Mouse (Mus musculus) liver, embryonic 14.5 days (tissue): Measurements from ENCODE around the gene Cilp. TPM values are rescaled to one million over a fixed set of nuclear protein-coding genes. Genes with fewer than 3 reads are reported as not detected.

Source experiments
- ATAC-seq: fragments of 200-750 bp; cut with Nextera tagmentation; 2 replicates; pipeline ENCODE4 v1.8.0; 2017; ENCODE audit warnings: moderate number of reproducible peaks, mild to moderate bottlenecking, moderate library complexity; ENCODE audit not compliant: insufficient read depth
- DNase-seq, 3 experiments: peaks; one replicate each; pipeline ENCODE4 v3.0.0-alpha.2; 2012 to 2013; ENCODE audit warnings: low read depth in 3 of 3, low spot score in 3 of 3
- H3K27ac ChIP-seq: fragments of 300-500 bp; sonication (generic); 2 replicates; pipeline ENCODE4 v1.5.1; 2014; ENCODE audit warnings: moderate library complexity, mild to moderate bottlenecking, control low read depth, inconsistent platforms
- H3K27me3 ChIP-seq: fragments of 300-500 bp; sonication (generic); 2 replicates; pipeline ENCODE4 v1.6.1; 2014; ENCODE audit warnings: mild to moderate bottlenecking, low read length, moderate library complexity; ENCODE audit not compliant: control insufficient read depth, insufficient read depth
- H3K36me3 ChIP-seq: fragments of 300-500 bp; sonication (generic); replicated peaks from 2 replicates; pipeline ENCODE4 v1.6.1; 2014; ENCODE audit warnings: low read depth; ENCODE audit not compliant: control insufficient read depth, insufficient read depth
- H3K4me1 ChIP-seq, 2 experiments: fragments of 200-500 bp in 1 of 2; fragments of 300-500 bp in 1 of 2; sonication (generic) in 1 of 2; replicated peaks; 2 replicates each; pipeline ENCODE4 v1.6.1; 2012 to 2014; ENCODE audit warnings: antibody characterized with exemption in 1 of 2, inconsistent platforms in 1 of 2, low read length in 1 of 2; ENCODE audit not compliant: control insufficient read depth in 2 of 2, insufficient read depth in 2 of 2
- H3K4me2 ChIP-seq: fragments of 300-500 bp; sonication (generic); 2 replicates; pipeline ENCODE4 v1.6.1; 2014; ENCODE audit warnings: low read depth, mild to moderate bottlenecking, control low read depth, moderate library complexity
- H3K4me3 ChIP-seq, 2 experiments: fragments of 200-500 bp in 1 of 2; fragments of 300-500 bp in 1 of 2; sonication (generic) in 1 of 2; 2 replicates each; pipeline ENCODE4 v1.5.1; 2012 to 2014; ENCODE audit warnings: low read depth in 2 of 2, low read length in 2 of 2, mild to moderate bottlenecking in 2 of 2, control low read depth in 1 of 2, inconsistent platforms in 1 of 2, moderate library complexity in 1 of 2; ENCODE audit not compliant: insufficient read depth in 1 of 2
- H3K9ac ChIP-seq: fragments of 300-500 bp; sonication (generic); replicated peaks from 2 replicates; pipeline ENCODE4 v1.6.1; 2014; ENCODE audit warnings: mild to moderate bottlenecking, control low read depth, moderate library complexity
- H3K9me3 ChIP-seq: fragments of 300-500 bp; sonication (generic); 2 replicates; pipeline ENCODE4 v1.6.1; 2016; ENCODE audit warnings: low read length, mixed read lengths; ENCODE audit not compliant: control insufficient read depth
- CTCF ChIP-seq: IDR thresholded peaks from 2 replicates; pipeline ENCODE4 v1.5.1; 2016; ENCODE audit warnings: antibody characterized with exemption, low read depth, control low read depth
- EP300 ChIP-seq: IDR thresholded peaks from 2 replicates; pipeline ENCODE4 v1.6.1; 2016; ENCODE audit warnings: antibody characterized with exemption, low read depth
- WGBS: fragments of 180-500 bp; shearing (Covaris S2); extraction: QIAGEN DNeasy Blood & Tissue Kit; methylation state at CpG from one replicate; pipeline ENCODE4 v1.1.7; 2014; ENCODE audit not compliant: insufficient replicate concordance; 5-methylcytosine and 5-hydroxymethylcytosine counted together
- polyA plus RNA-seq, 2 experiments: library from polyadenylated mRNA; depleted of rRNA in 1 of 2; stranded (reverse) in 1 of 2; unstranded in 1 of 2; fragments of >200 nt; fragmentation: Nextera tagmentation in 1 of 2; extraction: Ambion mirVana in 1 of 2; gene quantifications; 2 replicates each; pipeline versions ENCODE4 v1.2.1 to v1.2.3; 2012 to 2014

The Cilp gene
- polyA plus RNA-seq, 2 experiments: 0.01 TPM; not detected in 1

DNA sequence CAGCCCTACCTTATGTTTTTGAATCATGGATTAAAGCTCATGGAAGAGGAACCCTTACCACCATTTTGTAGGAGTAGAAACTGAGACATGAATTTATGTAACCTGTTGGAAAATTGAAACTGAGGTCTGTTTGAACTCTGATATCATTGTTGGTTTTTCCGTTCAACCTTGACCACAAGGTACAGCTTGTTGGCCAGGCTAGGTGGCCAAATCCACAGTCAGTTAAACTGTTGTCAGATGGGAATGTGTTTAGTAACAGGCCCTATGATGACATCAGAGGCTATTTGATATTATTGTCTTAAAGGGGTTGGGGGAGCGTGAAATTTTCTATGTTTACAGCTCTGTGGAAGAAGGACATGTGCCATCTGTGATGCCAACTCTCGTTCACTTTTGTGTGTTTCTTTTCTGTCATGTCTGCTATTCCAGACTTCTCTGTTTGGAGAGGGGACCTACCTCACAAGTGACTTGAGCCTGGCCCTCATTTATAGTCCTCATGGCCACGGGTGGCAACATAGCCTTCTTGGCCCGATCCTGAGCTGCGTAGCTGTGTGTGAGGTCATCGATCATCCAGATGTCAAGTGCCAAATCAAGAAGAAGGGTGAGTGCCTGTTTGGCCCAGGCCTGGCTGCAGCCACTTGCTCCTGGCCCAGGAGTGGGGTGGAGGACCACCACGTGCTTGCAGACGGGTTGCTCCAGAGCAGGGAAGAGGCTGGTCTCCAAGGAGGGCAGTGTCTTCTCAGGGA is 31.6 kb upstream of the Cilp start:
- no peak for ATAC-seq

DNA sequence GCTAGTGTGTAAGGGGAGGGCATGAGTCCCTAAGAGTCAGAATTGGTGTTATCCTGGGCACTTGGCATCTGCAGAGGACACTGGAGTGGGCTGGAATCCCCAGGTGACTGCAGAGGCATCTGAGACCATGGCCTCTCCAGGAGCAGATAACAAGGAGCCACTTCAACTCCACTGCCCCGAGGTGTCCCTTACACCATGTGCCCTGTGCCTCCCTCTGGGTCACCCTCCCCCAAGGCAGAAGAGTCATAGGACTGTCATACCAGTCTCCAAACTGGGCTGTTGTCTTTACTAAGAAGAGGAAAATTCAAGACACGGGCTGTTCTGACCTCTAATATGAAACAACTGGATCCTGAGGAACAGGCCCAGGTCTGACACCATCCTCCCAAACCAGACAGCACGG is 30.2 kb upstream of the Cilp start:
- ATAC-seq (no peak), DNase-seq (no peak)
- H3K4me1 ChIP-seq: peaks cover 0 to 8% of the 10 kb centered on the region in 2 experiments; a peak in 2 of 4 replicates
- H3K4me2 ChIP-seq: no peak overlapping the region
- H3K27ac ChIP-seq: no peak overlapping the region
- H3K4me3 ChIP-seq: no peak overlapping the region
- TF ChIP-seq CTCF (no peak), EP300 (no peak)
- 73% methylated on average over 3 of the region's 3 CpGs for WGBS
- no peaks in the 10 kb centered on the region for H3K27me3 ChIP-seq
- no peaks in the 10 kb centered on the region for H3K9me3 ChIP-seq
- peaks cover 4% of the 10 kb centered on the region for H3K36me3 ChIP-seq
- no peak overlapping the region for H3K9ac ChIP-seq

More for the DNA sequence above, 31.6 kb upstream of the Cilp start:
- Histone ChIP-seq H3K9ac (no peak overlapping the region), H3K4me2 (no peak overlapping the region), H3K36me3 (peaks cover 4% of the 10 kb centered on the region), H3K9me3 (no peaks in the 10 kb centered on the region), H3K4me3 (no peak overlapping the region), H3K4me1 (peaks cover 0 to 8% of the 10 kb centered on the region in 2 experiments; a peak in 2 of 4 replicates), H3K27ac (no peak overlapping the region), H3K27me3 (no peaks in the 10 kb centered on the region)
- 75% methylated on average over 9 of the region's 9 CpGs for WGBS
- TF ChIP-seq EP300 (no peak), CTCF (no peak)
- DNase-seq: no peak

DNA sequence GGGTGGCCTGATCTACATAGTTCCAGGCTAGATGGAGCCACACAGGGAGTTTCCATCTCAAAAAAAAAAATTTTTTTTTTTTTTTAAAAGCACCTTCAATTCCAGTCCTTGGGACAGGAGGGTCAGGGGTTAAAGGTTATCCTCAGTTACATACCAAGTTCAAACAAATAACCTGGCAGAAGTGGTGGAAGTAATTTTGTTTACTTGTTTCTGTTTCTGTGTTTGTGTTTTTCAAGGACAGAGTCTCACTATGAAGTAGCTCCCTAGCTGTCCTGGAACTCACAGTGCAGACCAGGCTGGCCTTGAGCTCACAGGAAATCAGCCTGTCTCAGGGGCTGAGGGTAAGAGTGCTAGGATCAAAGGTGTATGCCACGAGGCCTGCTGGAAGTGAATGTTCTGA is 29.4 kb upstream of the Cilp start:
- Histone ChIP-seq H3K9ac (no peak overlapping the region), H3K4me3 (no peak overlapping the region), H3K27ac (no peak overlapping the region), H3K9me3 (no peaks in the 10 kb centered on the region), H3K4me1 (peaks cover 0 to 8% of the 10 kb centered on the region in 2 experiments; a peak in 2 of 4 replicates), H3K27me3 (no peaks in the 10 kb centered on the region), H3K4me2 (no peak overlapping the region), H3K36me3 (no peaks in the 10 kb centered on the region; the same call in none of the 2 replicates)
- DNase-seq (no peak), ATAC-seq (no peak)
- WGBS: 23% methylated on average over 1 of the region's 1 CpGs
- TF ChIP-seq CTCF (no peak), EP300 (no peak)

DNA sequence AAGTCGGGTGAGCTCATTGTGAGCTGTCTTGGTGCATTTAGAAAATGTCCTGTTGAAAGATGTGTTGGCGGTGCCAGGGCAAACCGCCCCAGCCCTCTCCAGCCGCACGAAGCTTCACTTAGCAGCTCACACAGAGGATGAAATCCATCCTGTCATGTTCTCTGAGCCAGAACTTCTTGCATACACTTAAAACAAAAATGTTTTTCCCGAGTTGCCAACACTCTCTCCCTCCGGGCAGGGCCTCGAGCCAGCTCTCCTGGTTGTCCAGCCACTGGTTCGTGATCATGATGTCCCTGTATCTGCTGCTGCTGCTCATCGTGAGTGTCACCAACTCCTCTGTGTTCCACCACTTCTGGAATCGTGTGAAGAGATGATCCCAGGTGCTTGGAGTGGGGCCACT is 27.4 kb upstream of the Cilp start:
- Histone ChIP-seq H3K9ac (no peak overlapping the region), H3K4me1 (peaks cover 0 to 7% of the 10 kb centered on the region in 2 experiments; a peak in 2 of 4 replicates), H3K36me3 (no peaks in the 10 kb centered on the region; the same call in none of the 2 replicates), H3K4me2 (no peak overlapping the region), H3K27me3 (no peaks in the 10 kb centered on the region), H3K4me3 (no peak overlapping the region), H3K27ac (no peak overlapping the region), H3K9me3 (no peaks in the 10 kb centered on the region)
- TF ChIP-seq EP300 (no peak), CTCF (no peak)
- 78% methylated on average over 11 of the region's 11 CpGs for WGBS
- no peak for DNase-seq
- ATAC-seq: no peak

DNA sequence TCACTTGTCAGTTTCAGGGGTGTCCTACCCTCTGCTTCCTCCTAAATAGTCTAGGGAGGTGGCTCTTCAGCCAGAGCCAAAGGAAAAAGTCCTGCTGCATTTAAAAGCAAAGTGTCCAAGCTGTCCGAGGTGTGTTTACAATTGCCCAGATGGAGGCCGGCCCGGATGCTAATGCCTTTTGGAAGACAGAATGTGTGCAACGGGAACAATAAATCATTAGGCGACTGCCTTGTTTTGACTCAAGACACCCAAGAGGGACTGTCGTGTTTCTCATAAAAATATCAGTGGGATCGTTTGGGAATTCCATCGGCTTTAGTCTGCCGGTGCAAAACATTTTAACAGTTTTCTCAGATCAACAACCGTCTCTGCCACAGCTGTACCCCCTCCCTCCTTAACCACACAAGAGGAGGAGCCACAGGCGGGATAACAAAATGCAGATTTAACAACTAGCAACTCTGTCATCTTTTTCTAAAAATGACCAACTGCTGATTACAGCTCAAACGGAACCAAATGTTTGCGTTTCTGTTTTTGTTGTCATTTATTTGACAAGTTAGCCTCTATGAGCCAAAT is 26.7 kb upstream of the Cilp start:
- Histone ChIP-seq H3K4me2 (no peak overlapping the region), H3K9ac (no peak overlapping the region), H3K4me1 (peaks cover 0 to 5% of the 10 kb centered on the region in 2 experiments; a peak in 2 of 4 replicates), H3K27ac (no peak overlapping the region), H3K27me3 (no peaks in the 10 kb centered on the region), H3K36me3 (no peaks in the 10 kb centered on the region; the same call in none of the 2 replicates), H3K4me3 (no peak overlapping the region), H3K9me3 (no peaks in the 10 kb centered on the region)
- DNase-seq: no peak
- 77% methylated on average over 13 of the region's 13 CpGs for WGBS
- no peak for ATAC-seq
- no peak for TF ChIP-seq EP300
- no peak for TF ChIP-seq CTCF
